Mouse (Mus musculus): ENCODE data around the gene Traf3. TPM values are rescaled to one million over a fixed set of nuclear protein-coding genes. Genes with fewer than 3 reads are reported as not detected.

Gene Traf3
- total RNA-seq, 2 experiments from 2014 or later = 12.4 to 24.1 TPM

DNA sequence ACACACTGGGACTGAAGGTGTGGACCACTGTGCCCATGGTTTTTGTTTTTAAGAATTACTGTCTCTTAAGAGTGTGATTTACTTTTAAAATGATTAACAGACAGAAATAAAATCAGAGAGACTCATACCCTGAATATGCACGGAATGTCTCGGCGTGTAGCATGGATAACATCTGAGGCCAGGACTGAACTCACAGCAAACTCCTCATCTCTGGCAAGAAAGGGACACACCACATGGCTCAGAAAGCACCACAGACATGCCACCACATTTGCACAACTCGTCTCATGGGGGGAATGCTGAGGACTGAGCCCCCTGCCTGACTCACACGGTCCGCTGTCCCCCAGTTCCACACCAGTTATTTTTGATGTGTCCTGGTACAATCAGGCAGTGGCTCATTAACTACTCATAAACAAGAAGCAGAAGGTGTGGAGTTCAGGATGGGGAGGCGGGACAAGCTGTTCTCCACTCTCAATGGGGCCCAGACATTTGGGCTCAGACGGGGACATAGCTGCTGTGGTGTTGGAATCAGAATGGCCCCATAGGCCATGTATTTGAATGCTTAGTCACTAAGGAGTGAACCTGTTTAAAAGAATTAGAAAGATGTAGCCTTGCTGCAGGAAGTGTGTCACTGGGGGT lies 137.7 kb downstream of the Traf3 start:
- no peak for ATAC-seq (replicated peaks; ENCODE audit: poor library complexity)

DNA sequence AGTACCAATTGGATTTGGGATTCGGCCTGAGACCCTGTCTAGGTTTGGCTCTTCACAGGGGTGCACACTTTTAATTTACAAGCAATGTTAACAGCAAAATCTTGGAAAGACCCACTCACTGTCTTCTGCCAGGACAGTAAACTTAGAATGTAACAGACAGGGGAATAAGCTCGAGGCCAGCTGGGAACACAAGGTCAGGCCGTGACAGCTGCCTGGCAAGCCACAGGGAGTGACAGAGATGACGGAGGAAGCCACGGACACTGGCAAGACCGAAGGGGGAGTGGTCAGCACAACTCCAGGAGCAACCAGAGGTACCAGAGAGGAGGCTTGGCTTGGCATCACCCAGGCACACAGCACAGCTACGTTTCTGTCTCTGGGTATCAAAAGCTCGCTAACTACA lies 140.7 kb downstream of the Traf3 start:
- no peak for ATAC-seq (replicated peaks; ENCODE audit: poor library complexity)

DNA sequence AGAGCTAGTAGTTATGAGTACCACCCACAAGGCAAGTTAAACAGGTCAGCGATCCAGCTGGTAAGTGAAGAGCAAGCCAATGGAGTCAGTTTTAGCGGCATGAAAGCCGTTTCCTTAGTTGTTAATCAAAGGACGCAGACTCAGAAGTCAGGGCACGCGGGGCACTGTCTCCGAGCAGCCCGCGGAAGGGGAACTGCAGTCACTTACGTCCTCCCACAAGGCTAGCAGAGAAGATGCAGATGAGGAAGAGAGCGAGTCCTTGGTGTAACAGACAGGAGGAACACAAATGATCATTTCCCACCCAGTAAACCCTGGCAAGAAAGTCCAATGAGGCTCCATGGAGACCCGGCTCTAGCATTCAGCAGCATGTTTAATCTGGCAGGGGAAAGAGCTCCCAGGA lies 143.1 kb downstream of the Traf3 start:
- peak; percentile 84 for ATAC-seq (replicated peaks; ENCODE audit: poor library complexity)

DNA sequence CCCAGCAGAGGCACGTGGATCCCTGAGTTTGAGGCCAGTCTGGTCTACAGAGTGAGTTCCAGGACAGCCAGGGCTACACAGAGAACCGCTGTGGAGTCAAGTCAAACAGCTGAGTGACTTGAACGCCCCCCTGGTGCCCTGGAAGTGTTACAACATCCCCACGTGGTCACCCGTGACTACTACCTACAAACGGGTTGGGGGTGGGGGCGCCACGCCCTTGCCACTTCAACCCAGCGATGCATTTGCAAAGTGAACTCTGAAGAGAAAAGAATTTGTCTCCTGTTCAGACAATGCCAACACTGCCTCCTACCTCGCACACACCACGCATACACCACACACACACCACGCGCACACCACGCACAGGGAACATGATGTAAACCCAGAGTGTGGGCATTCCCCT lies 143.8 kb downstream of the Traf3 start:
- no peak for ATAC-seq (replicated peaks; ENCODE audit: poor library complexity)

DNA sequence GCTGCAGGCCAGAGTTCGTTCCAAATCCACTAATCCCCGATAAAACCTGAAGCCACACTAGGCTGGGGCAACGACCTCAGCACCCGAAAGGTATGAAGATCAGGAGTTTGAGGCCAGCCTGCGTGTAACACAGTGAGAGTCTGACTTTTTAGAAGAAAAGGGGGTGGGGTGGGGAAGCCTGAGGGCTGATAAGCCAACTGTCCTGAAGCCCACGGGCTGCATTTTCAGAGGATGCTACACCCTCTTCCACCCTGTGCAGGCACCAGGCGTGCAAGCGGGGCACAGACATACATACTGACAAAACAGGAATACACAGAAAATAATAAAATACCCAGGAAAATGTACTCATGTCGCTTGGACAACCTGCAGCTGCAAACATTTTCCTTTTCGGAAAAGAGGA lies 145.6 kb downstream of the Traf3 start:
- ATAC-seq (replicated peaks; ENCODE audit: poor library complexity) = no peak

DNA sequence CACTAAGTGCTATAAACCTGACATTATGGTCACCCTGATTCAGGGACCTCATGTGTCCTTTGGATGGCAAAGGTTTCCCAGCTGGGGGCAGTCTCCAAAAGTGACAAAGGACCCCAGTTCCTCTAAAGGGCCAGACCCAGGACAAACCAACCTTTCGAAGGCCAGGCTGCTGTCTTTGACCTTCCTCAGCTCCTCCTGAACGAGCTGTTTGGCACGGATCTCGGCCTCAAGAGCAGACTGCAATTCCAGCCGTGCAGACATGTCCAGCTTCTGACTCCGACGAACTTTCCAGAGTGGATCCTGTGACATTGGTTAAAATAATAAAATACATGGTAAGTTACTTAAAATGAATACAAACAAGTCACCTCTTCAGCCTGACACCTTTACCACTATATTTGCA lies 148.1 kb downstream of the Traf3 start:
- no peak for ATAC-seq (replicated peaks; ENCODE audit: poor library complexity)

Other genes starting within 250 kb of the Traf3 start
- gene Ankrd9, start 187.3 kb upstream of the Traf3 start, total RNA-seq (2015) = 1.1 and 1.4 TPM in 2 replicates
- 1.8 and 4.6 TPM in 2 replicates for gene Ankrd9, start 187.3 kb upstream of the Traf3 start, total RNA-seq (2017)
- 53.7 and 59.9 TPM in 2 replicates for gene Rcor1, start 127.0 kb upstream of the Traf3 start, total RNA-seq (2015)
- gene Rcor1, start 127.0 kb upstream of the Traf3 start, total RNA-seq (2017) = 41.1 and 43.2 TPM in 2 replicates
- gene 4930595D18Rik, start 18.1 kb downstream of the Traf3 start, total RNA-seq (2015) = not detected in 2 replicates
- gene 4930595D18Rik, start 18.1 kb downstream of the Traf3 start, total RNA-seq (2017) = not detected in 2 replicates
- not detected in 2 replicates for gene Amn, start 104.7 kb downstream of the Traf3 start, total RNA-seq (2015)
- gene Amn, start 104.7 kb downstream of the Traf3 start, total RNA-seq (2017) = not detected in 2 replicates
- 1.5 and 5.4 TPM in 2 replicates for gene Cdc42bpb, start 211.3 kb downstream of the Traf3 start, total RNA-seq (2015)
- 2.9 and 5.2 TPM in 2 replicates for gene Cdc42bpb, start 211.3 kb downstream of the Traf3 start, total RNA-seq (2017)
- 0.30 TPM in 1 of 2 replicates, not detected in the other for gene Lbhd2, start 240.4 kb downstream of the Traf3 start, total RNA-seq (2015)
- gene Lbhd2, start 240.4 kb downstream of the Traf3 start, total RNA-seq (2017) = not detected in 2 replicates

All from megakaryocyte progenitor cell, adult 5-6 weeks (primary cell).